Mouse (Mus musculus): Measurements from ENCODE around the gene Tmem91. TPM values are rescaled to one million over a fixed set of nuclear protein-coding genes. Genes with fewer than 3 reads are reported as not detected.

Tmem91 gene
- polyA plus RNA-seq, 1 experiment from 2014 or later, result 3.5 TPM

DNA sequence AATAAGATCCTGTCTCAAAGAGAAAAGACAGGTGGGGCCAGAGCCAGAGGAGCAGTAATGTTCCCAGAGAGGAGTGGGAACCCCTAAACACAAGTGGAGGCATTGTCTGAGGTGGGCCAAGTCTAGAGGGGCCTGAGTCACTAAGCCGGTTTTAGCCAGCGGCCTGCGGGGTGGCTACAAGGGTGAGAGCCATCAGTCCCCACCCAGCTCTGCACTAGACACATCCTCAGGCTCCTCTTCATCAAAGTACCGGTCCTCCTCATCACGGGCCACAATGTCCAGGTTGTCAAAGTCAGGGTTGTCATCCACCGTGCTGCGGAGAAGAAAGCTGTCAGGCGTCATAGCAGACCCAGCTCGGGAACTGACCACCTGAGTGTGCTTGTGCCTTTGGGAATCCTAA is 37.8 kb upstream of the Tmem91 start:
- ATAC-seq (ENCODE audit: insufficient read depth, low FRiP score), result no peak
- Histone ChIP-seq H3K27ac (ENCODE audit: low read length) (no peak overlapping the region), H3K9me3 (replicated peaks; ENCODE audit: control insufficient read depth, low read length) (no peaks in the 10 kb centered on the region), H3K27me3 (ENCODE audit: control insufficient read depth, insufficient read depth, low read length) (no peaks in the 10 kb centered on the region), H3K4me2 (ENCODE audit: low read depth, low read length) (no peak overlapping the region), H3K4me3 (replicated peaks; ENCODE audit: low read length) (no peak overlapping the region), H3K4me1 (ENCODE audit: control insufficient read depth, insufficient read depth, low read length) (peaks cover 26% of the 10 kb centered on the region), H3K9ac (ENCODE audit: low read length) (no peak overlapping the region), H3K36me3 (ENCODE audit: control insufficient read depth, insufficient read depth, low read length) (peaks cover 30% of the 10 kb centered on the region)
- 84% methylated on average over 9 of the region's 9 CpGs for WGBS

DNA sequence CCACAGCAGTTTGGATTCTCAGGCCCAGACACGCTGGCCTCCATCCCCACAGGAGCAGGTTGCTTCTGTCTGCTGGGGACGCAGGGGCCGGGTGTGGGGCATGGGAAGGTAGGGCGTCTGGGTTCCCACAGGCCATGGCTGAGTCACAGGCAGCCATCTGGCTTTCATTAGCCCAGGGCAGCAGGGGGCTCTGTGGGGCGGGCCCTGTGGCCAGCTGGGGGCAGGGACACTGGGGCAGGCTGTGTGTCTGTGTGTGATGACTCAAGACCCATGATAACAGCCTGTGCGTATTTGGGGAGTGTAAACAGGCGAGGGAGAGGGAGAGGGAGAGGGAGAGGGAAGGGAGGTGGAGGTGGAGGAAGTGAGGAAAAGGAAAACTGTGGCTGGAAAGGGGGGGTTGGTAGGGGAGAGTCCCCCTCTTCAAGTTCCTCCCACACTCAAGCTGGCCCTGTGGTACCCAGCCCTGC is 36.8 kb upstream of the Tmem91 start:
- no peak overlapping the region; the same call in 1 of the 2 replicates for H3K9ac ChIP-seq (ENCODE audit: low read length)
- peak; percentile 44; the same call in 1 of the 2 replicates for ATAC-seq (ENCODE audit: insufficient read depth, low FRiP score)
- no peak overlapping the region for H3K4me2 ChIP-seq (ENCODE audit: low read depth, low read length)
- peaks cover 31% of the 10 kb centered on the region for H3K4me1 ChIP-seq (ENCODE audit: control insufficient read depth, insufficient read depth, low read length)
- no peaks in the 10 kb centered on the region for H3K9me3 ChIP-seq (replicated peaks; ENCODE audit: control insufficient read depth, low read length)
- H3K4me3 ChIP-seq (replicated peaks; ENCODE audit: low read length), result no peak overlapping the region
- 21% methylated on average over 7 of the region's 7 CpGs for WGBS
- peak overlapping the region; percentile 39; the same call in 1 of the 2 replicates for H3K27ac ChIP-seq (ENCODE audit: low read length)
- no peaks in the 10 kb centered on the region for H3K27me3 ChIP-seq (ENCODE audit: control insufficient read depth, insufficient read depth, low read length)
- H3K36me3 ChIP-seq (ENCODE audit: control insufficient read depth, insufficient read depth, low read length), result peaks cover 30% of the 10 kb centered on the region

DNA sequence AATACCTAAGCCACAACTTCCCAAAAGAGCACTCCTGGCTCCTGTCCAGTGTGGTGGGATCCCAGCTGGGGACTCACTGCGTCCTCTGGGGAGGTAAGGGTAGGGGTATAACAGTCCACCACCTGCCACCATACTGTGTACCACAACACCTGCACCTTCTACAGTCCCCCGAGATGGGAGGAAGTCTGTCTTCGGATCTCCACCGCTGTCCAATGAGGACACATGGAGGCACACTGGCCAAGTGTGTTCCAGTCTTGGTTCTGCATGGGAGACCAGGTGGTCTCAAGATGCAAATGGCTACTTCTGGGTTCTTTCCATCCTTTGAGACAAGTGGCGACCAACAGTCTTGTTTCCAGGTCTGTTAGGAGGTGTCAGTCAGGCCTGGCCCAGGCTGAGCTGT is 36.2 kb upstream of the Tmem91 start:
- H3K4me3 ChIP-seq (replicated peaks; ENCODE audit: low read length), result no peak overlapping the region
- H3K9ac ChIP-seq (ENCODE audit: low read length), result no peak overlapping the region
- H3K4me1 ChIP-seq (ENCODE audit: control insufficient read depth, insufficient read depth, low read length), result peaks cover 37% of the 10 kb centered on the region
- H3K27ac ChIP-seq (ENCODE audit: low read length), result peak overlapping the region; percentile 2; the same call in 1 of the 2 replicates
- H3K36me3 ChIP-seq (ENCODE audit: control insufficient read depth, insufficient read depth, low read length), result peaks cover 30% of the 10 kb centered on the region
- ATAC-seq (ENCODE audit: insufficient read depth, low FRiP score), result no peak
- H3K9me3 ChIP-seq (replicated peaks; ENCODE audit: control insufficient read depth, low read length), result no peaks in the 10 kb centered on the region
- H3K4me2 ChIP-seq (ENCODE audit: low read depth, low read length), result no peak overlapping the region
- WGBS, result 65% methylated on average over 5 of the region's 5 CpGs
- H3K27me3 ChIP-seq (ENCODE audit: control insufficient read depth, insufficient read depth, low read length), result no peaks in the 10 kb centered on the region

DNA sequence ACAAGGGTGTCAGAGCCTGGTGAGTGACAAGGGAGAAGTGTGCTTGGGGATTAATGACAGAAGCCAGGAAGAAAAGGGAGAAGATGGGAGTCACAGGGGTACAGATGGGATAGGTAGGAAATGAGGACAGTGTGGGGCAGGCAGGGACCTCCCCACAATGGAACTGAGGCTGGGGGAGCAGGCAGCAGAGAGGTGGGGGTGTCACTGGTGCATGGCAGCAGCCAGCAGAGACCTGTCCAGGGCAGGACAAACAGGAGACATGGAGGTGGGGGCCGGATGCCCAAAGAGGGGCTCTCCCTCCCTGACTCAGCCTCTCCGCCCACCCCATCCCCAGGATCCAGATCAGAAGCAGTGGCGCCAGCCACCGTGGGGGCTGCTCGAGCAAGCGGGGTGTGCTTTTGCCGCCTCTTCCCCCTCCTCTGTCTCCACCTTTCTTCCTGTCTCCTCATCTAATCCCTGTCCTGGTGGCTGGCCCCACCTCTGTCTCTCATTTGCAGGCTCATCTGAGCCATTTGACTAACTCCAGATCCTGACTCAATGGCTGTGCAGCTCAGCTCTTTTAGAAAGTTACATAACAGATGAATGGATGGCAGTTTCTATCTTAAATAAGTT is 35.7 kb upstream of the Tmem91 start:
- 13% methylated on average over 6 of the region's 7 CpGs for WGBS
- Histone ChIP-seq H3K9me3 (replicated peaks; ENCODE audit: control insufficient read depth, low read length) (no peaks in the 10 kb centered on the region), H3K4me3 (replicated peaks; ENCODE audit: low read length) (no peak overlapping the region), H3K4me2 (ENCODE audit: low read depth, low read length) (no peak overlapping the region), H3K4me1 (ENCODE audit: control insufficient read depth, insufficient read depth, low read length) (peaks cover 43% of the 10 kb centered on the region), H3K27me3 (ENCODE audit: control insufficient read depth, insufficient read depth, low read length) (no peaks in the 10 kb centered on the region), H3K9ac (ENCODE audit: low read length) (peak overlapping the region; percentile 11; the same call in 1 of the 2 replicates), H3K36me3 (ENCODE audit: control insufficient read depth, insufficient read depth, low read length) (peaks cover 25% of the 10 kb centered on the region), H3K27ac (ENCODE audit: low read length) (no peak overlapping the region)
- no peak; the same call in 1 of the 2 replicates for ATAC-seq (ENCODE audit: insufficient read depth, low FRiP score)

DNA sequence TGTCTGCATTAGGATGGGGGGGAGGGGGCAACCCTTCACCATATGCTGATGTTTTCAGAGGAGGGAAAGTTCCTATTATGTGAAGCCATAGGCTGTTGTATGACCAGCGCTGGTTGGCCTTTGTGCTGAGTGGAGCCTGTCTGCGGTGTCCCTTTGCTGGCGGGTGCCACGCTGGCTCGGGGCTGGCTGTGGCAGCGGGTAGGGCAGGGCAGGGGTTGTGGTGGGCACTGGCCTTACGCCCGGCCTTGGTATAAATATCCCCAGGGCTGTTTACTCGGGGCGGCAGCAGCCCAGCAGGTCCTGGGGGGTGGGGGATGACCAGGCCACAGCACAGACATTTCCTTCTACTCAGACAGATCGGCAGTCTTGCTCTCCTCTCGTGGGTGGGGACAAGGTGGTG is 35.0 kb upstream of the Tmem91 start:
- H3K4me2 ChIP-seq (ENCODE audit: low read depth, low read length), result no peak overlapping the region
- 16% methylated on average over 12 of the region's 12 CpGs for WGBS
- H3K9ac ChIP-seq (ENCODE audit: low read length), result peak overlapping the region; percentile 11; the same call in 1 of the 2 replicates
- H3K36me3 ChIP-seq (ENCODE audit: control insufficient read depth, insufficient read depth, low read length), result peaks cover 20% of the 10 kb centered on the region
- no peaks in the 10 kb centered on the region for H3K27me3 ChIP-seq (ENCODE audit: control insufficient read depth, insufficient read depth, low read length)
- no peak overlapping the region for H3K4me3 ChIP-seq (replicated peaks; ENCODE audit: low read length)
- peak overlapping the region; percentile 5; the same call in 1 of the 2 replicates for H3K27ac ChIP-seq (ENCODE audit: low read length)
- H3K9me3 ChIP-seq (replicated peaks; ENCODE audit: control insufficient read depth, low read length), result no peaks in the 10 kb centered on the region
- ATAC-seq (ENCODE audit: insufficient read depth, low FRiP score), result no peak
- peaks cover 48% of the 10 kb centered on the region for H3K4me1 ChIP-seq (ENCODE audit: control insufficient read depth, insufficient read depth, low read length)

DNA sequence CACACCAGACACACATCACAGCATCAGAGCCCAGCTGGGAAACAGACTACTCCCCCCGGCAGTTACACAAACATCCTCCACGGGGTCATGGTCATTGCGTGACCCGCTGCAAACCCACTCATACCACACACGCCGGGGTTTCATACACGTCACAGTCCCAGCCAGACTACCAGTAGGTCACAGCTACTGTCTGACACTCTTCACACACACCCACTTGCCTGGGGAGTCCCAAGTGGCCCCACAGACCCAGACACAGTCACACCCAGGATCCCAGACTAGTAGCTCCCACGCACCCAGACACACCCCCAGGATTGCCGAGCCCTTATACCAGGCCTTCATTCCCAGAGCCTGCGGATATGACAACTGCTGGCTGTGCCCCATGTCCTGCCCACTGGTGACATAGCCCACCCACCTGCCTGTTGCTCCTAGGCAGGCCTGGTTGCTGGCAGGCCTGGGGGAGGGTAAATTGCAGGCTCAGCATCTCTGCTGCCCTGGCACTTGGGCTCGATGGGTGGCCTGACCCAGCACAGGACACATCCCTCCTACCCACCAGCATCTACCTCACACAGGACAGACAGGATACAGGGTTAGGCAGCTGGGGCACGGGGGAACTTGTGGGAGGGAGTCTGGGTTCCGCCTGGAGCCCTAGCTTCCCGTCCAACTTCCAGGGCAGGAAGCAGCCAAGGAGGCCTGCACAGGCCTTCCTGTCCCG is 32.8 kb upstream of the Tmem91 start:
- Histone ChIP-seq H3K4me1 (ENCODE audit: control insufficient read depth, insufficient read depth, low read length) (peaks cover 55% of the 10 kb centered on the region), H3K27ac (ENCODE audit: low read length) (peak overlapping the region; percentile 53), H3K9me3 (replicated peaks; ENCODE audit: control insufficient read depth, low read length) (no peaks in the 10 kb centered on the region), H3K36me3 (ENCODE audit: control insufficient read depth, insufficient read depth, low read length) (peaks cover 1% of the 10 kb centered on the region), H3K4me2 (ENCODE audit: low read depth, low read length) (peak overlapping the region; percentile 11; the same call in 1 of the 2 replicates), H3K4me3 (replicated peaks; ENCODE audit: low read length) (no peak overlapping the region), H3K9ac (ENCODE audit: low read length) (peak overlapping the region; percentile 41), H3K27me3 (ENCODE audit: control insufficient read depth, insufficient read depth, low read length) (no peaks in the 10 kb centered on the region)
- peak; percentile 4; the same call in 1 of the 2 replicates for ATAC-seq (ENCODE audit: insufficient read depth, low FRiP score)
- 37% methylated on average over 15 of the region's 15 CpGs for WGBS

DNA sequence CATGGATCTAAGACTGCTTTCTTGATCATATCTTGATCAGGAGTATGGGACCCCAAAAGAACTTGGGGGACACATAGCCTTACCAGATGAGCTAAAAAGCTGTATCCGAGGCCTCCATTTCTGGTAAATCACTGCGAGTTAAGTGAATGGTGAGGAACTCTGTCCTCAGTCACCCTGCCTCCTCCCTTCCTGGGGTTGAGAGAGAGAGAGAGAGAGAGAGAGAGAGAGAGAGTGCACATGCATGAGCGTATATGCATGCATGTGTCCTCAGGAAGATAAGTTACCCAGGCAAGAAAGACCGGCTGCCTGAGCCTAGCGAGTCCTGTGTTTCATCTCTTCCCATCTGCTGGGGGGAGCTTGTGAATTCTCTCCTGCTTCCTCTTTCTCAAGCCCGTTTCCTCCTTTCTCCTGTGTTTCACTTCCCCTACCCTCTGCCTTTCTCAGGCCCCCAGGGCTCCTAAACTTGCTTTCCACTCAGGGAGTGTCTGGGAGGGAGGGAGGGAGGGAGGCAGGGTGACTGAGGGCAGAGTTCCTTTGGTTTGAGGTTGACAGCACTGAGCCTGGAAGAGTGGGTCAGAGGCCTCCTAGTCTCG is 31.7 kb upstream of the Tmem91 start:
- 39% methylated on average over 7 of the region's 7 CpGs for WGBS
- H3K4me3 ChIP-seq (replicated peaks; ENCODE audit: low read length), result no peak overlapping the region
- no peaks in the 10 kb centered on the region for H3K9me3 ChIP-seq (replicated peaks; ENCODE audit: control insufficient read depth, low read length)
- no peak overlapping the region; the same call in 1 of the 2 replicates for H3K4me2 ChIP-seq (ENCODE audit: low read depth, low read length)
- H3K36me3 ChIP-seq (ENCODE audit: control insufficient read depth, insufficient read depth, low read length), result no peaks in the 10 kb centered on the region
- H3K27me3 ChIP-seq (ENCODE audit: control insufficient read depth, insufficient read depth, low read length), result no peaks in the 10 kb centered on the region
- ATAC-seq (ENCODE audit: insufficient read depth, low FRiP score), result no peak
- peak overlapping the region; percentile 33; the same call in 1 of the 2 replicates for H3K9ac ChIP-seq (ENCODE audit: low read length)
- peaks cover 46% of the 10 kb centered on the region for H3K4me1 ChIP-seq (ENCODE audit: control insufficient read depth, insufficient read depth, low read length)
- H3K27ac ChIP-seq (ENCODE audit: low read length), result peak overlapping the region; percentile 53

DNA sequence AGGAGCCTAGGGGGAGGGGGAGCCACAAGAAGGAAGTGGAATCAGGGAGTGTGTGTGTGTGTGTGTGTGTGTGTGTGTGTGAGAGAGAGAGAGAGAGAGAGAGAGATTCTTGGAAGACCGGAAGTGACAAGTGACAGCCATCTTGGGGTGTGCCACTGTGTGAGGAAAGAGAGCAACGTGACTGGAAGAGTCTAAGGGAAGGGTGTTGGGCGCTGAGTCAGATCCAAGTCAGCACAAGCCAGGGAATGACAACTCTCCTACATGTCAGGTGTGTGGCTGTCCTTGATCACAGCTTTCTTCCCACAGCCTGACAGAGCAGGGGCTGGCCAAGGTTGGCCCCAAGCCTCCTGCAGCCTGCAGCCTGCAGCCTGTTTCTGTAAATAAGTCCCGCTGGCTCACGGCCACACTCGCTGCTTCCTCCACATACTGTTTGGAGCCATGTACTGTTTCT is 30.9 kb upstream of the Tmem91 start:
- Histone ChIP-seq H3K4me3 (replicated peaks; ENCODE audit: low read length) (no peak overlapping the region), H3K4me1 (ENCODE audit: control insufficient read depth, insufficient read depth, low read length) (peaks cover 44% of the 10 kb centered on the region), H3K4me2 (ENCODE audit: low read depth, low read length) (no peak overlapping the region; the same call in 1 of the 2 replicates), H3K9me3 (replicated peaks; ENCODE audit: control insufficient read depth, low read length) (no peaks in the 10 kb centered on the region), H3K9ac (ENCODE audit: low read length) (peak overlapping the region; percentile 50; the same call in 1 of the 2 replicates), H3K36me3 (ENCODE audit: control insufficient read depth, insufficient read depth, low read length) (no peaks in the 10 kb centered on the region), H3K27ac (ENCODE audit: low read length) (peak overlapping the region; percentile 53), H3K27me3 (ENCODE audit: control insufficient read depth, insufficient read depth, low read length) (no peaks in the 10 kb centered on the region)
- peak; percentile 31; the same call in 1 of the 2 replicates for ATAC-seq (ENCODE audit: insufficient read depth, low FRiP score)
- 44% methylated on average over 6 of the region's 6 CpGs for WGBS

Measured in stomach, embryonic 16.5 days (tissue).